Mouse (Mus musculus) stomach, postnatal 0 days (tissue): Measurements from ENCODE around the gene Celsr2. TPM values are rescaled to one million over a fixed set of nuclear protein-coding genes. Genes with fewer than 3 reads are reported as not detected.

Experiments
- ATAC-seq: fragments of 200-750 bp; cut with Nextera tagmentation; 2 replicates; pipeline ENCODE4 v1.8.0; 2017; ENCODE audit not compliant: low FRiP score, low TSS enrichment
- DNase-seq: peaks from one replicate; pipeline ENCODE4 v3.0.0-alpha.2; 2016; ENCODE audit warnings: low spot score
- H3K27ac ChIP-seq: fragments of 300-500 bp; sonication (generic); replicated peaks from 2 replicates; pipeline ENCODE4 v1.5.1; 2014; ENCODE audit warnings: mild to moderate bottlenecking, control low read depth
- H3K27me3 ChIP-seq: fragments of 300-500 bp; sonication (generic); 2 replicates; pipeline ENCODE4 v1.6.1; 2014; ENCODE audit warnings: low read length; ENCODE audit not compliant: control insufficient read depth, insufficient read depth
- H3K36me3 ChIP-seq: fragments of 300-500 bp; sonication (generic); 2 replicates; pipeline ENCODE4 v1.6.1; 2014; ENCODE audit warnings: low read length, mixed read lengths; ENCODE audit not compliant: control insufficient read depth, insufficient read depth
- H3K4me1 ChIP-seq: fragments of 300-500 bp; sonication (generic); replicated peaks from 2 replicates; pipeline ENCODE4 v1.6.1; 2014; ENCODE audit warnings: antibody characterized with exemption; ENCODE audit not compliant: control insufficient read depth, insufficient read depth
- H3K4me2 ChIP-seq: fragments of 300-500 bp; sonication (generic); replicated peaks from 2 replicates; pipeline ENCODE4 v1.6.1; 2014; ENCODE audit warnings: low read depth, mild to moderate bottlenecking, control low read depth, moderate library complexity
- H3K4me3 ChIP-seq: fragments of 300-500 bp; sonication (generic); 2 replicates; pipeline ENCODE4 v1.5.1; 2014; ENCODE audit warnings: low read depth, low read length, control low read depth
- H3K9ac ChIP-seq: fragments of 300-500 bp; sonication (generic); 2 replicates; pipeline ENCODE4 v1.6.1; 2014; ENCODE audit warnings: mild to moderate bottlenecking, low read length, control low read depth, mixed read lengths
- H3K9me3 ChIP-seq: fragments of 300-500 bp; sonication (generic); 2 replicates; pipeline ENCODE4 v1.6.1; 2016; ENCODE audit warnings: low read length; ENCODE audit not compliant: control insufficient read depth
- CTCF ChIP-seq: IDR thresholded peaks from 2 replicates; pipeline ENCODE4 v1.5.1; 2016; ENCODE audit warnings: antibody characterized with exemption, low read depth, mild to moderate bottlenecking, moderate library complexity
- EP300 ChIP-seq: optimal IDR thresholded peaks from 2 replicates; pipeline ENCODE3; 2016; ENCODE audit warnings: antibody characterized with exemption
- WGBS: fragments of 180-500 bp; shearing (Covaris S2); extraction: QIAGEN DNeasy Blood & Tissue Kit; methylation state at CpG from one replicate; pipeline ENCODE4 v1.1.7; 2014; 5-methylcytosine and 5-hydroxymethylcytosine counted together
- polyA plus RNA-seq: library from polyadenylated mRNA; unstranded; fragments of >200 nt; fragmentation: Nextera tagmentation; extraction: Ambion mirVana; gene quantifications from 2 replicates; pipeline ENCODE4 v1.2.1, GENCODE M21; 2015

Gene Celsr2
- polyA plus RNA-seq, 1 experiment from 2014 or later, result 7.5 TPM

- no peak overlapping the region for H3K4me3 ChIP-seq
- H3K36me3 ChIP-seq, result no peaks in the 10 kb centered on the region
- WGBS, result 85% methylated on average over 6 of the region's 6 CpGs
- ATAC-seq (no peak), DNase-seq (no peak)
- no peaks in the 10 kb centered on the region for H3K9me3 ChIP-seq
- H3K27me3 ChIP-seq, result no peaks in the 10 kb centered on the region
- no peak overlapping the region for H3K4me2 ChIP-seq
- peaks cover 6% of the 10 kb centered on the region; the same call in 1 of the 2 replicates for H3K4me1 ChIP-seq
- H3K9ac ChIP-seq, result no peak overlapping the region
- TF ChIP-seq CTCF (peak; percentile 72), EP300 (no peak)
- no peak overlapping the region for H3K27ac ChIP-seq
Measured at GRCm38 (mm10) chr3:108380695-108381094, 34.7 kb downstream of the Celsr2 start.

DNA sequence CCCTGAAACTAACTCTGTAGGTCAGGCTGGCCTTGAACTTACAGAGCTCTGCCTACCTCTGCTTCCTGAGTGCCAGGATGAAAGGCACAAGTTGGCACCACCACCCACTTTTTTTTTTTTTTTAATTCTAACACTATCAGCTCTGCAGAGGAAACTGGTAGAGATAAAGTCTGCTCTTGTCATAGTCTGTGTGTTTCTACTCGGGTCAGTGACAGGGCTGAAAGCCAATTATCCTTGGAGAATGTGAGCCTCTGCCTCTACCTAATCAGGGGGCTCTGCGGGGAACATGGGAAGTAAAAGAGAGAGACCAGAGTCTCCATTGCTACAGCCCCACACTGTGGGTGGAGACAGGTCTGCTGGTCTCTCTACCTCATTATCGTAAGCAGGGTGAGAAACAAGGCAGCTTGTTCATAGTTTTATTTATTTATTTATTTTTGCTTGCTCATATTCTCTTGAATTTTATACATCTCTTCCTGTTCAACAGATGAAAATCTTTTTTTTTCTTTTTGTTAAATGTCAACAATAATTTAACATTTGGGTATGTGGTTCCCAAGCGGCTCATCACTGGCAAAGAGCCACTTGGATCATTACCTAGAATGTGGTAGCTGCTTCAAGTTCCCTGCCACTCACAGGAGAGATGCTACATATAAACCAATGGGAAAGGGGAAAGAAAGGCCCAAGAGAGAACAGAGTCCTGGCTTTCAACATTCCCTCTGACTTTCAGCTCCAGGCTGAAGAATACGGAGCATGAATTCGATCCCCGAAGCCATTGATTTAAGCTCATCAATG, 36.3 kb downstream of the Celsr2 start:
- no peak for DNase-seq
- no peak for TF ChIP-seq EP300
- no peak for TF ChIP-seq CTCF
- Histone ChIP-seq H3K9ac (no peak overlapping the region), H3K27me3 (no peaks in the 10 kb centered on the region), H3K4me1 (peaks cover 2% of the 10 kb centered on the region; the same call in 1 of the 2 replicates), H3K4me3 (no peak overlapping the region), H3K36me3 (no peaks in the 10 kb centered on the region), H3K4me2 (no peak overlapping the region), H3K27ac (no peak overlapping the region), H3K9me3 (no peaks in the 10 kb centered on the region)
- 83% methylated on average over 7 of the region's 7 CpGs for WGBS
- no peak for ATAC-seq

GRCm38 (mm10) chr3:108372691-108373090, 42.7 kb downstream of the Celsr2 start:
- whole genome bisulfite sequencing, result 29% methylated on average over 3 of the region's 3 CpGs
- Histone ChIP-seq H3K27ac (no peak overlapping the region), H3K4me3 (no peak overlapping the region), H3K4me2 (no peak overlapping the region), H3K36me3 (no peaks in the 10 kb centered on the region), H3K9ac (no peak overlapping the region), H3K9me3 (no peaks in the 10 kb centered on the region), H3K4me1 (no peaks in the 10 kb centered on the region), H3K27me3 (no peaks in the 10 kb centered on the region)
- TF ChIP-seq CTCF (no peak), EP300 (no peak)
- DNase-seq, result peak; percentile 35
- ATAC-seq, result peak; percentile 70

DNA sequence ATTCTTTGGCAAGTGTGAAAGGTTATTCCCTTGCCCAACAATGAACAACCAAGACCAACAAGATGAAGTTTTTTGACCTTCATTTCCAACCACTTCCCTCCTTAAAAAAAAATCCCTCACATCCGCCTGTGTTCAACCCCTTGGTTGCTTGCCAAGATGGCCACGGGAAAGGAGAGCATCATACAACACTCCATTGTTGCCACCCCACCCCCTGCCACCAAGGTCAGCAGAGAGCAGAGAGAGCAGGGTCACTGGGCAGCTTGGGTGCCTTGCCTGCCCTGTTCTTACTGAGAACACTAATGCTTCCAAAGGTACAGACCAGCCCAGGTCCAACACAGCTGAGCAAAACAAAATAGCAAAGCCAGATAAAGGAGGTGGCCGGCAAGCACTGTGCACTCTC, 43.1 kb downstream of the Celsr2 start:
- DNase-seq, result peak; percentile 58
- H3K4me1 ChIP-seq, result no peaks in the 10 kb centered on the region
- H3K27me3 ChIP-seq, result no peaks in the 10 kb centered on the region
- H3K36me3 ChIP-seq, result no peaks in the 10 kb centered on the region
- peak; percentile 76 for ATAC-seq
- 35% methylated on average over 3 of the region's 3 CpGs for WGBS
- H3K4me3 ChIP-seq, result no peak overlapping the region
- H3K4me2 ChIP-seq, result no peak overlapping the region
- H3K9me3 ChIP-seq, result no peaks in the 10 kb centered on the region
- no peak overlapping the region for H3K9ac ChIP-seq
- TF ChIP-seq CTCF (no peak), EP300 (no peak)
- H3K27ac ChIP-seq, result no peak overlapping the region

GRCm38 (mm10) chr3:108368721-108369120, 46.6 kb downstream of the Celsr2 start:
- WGBS, result 76% methylated on average over 5 of the region's 5 CpGs
- ATAC-seq (no peak), DNase-seq (no peak)
- no peak for TF ChIP-seq EP300
- Histone ChIP-seq H3K4me2 (no peak overlapping the region), H3K27me3 (no peaks in the 10 kb centered on the region), H3K9me3 (no peaks in the 10 kb centered on the region), H3K4me3 (no peak overlapping the region), H3K4me1 (no peaks in the 10 kb centered on the region), H3K36me3 (no peaks in the 10 kb centered on the region), H3K9ac (no peak overlapping the region), H3K27ac (no peak overlapping the region)

- Histone ChIP-seq H3K4me2 (no peak overlapping the region), H3K27ac (no peak overlapping the region), H3K4me1 (no peaks in the 10 kb centered on the region), H3K36me3 (no peaks in the 10 kb centered on the region), H3K27me3 (no peaks in the 10 kb centered on the region), H3K4me3 (no peak overlapping the region), H3K9ac (no peak overlapping the region), H3K9me3 (no peaks in the 10 kb centered on the region)
- WGBS, result 60% methylated on average over 3 of the region's 3 CpGs
- DNase-seq (no peak), ATAC-seq (0 out of 2 replicates have a peak, but pooled peaks have one; percentile 56)
- TF ChIP-seq EP300, result no peak
- TF ChIP-seq CTCF, result no peak
Measured at GRCm38 (mm10) chr3:108367828-108368227, 47.5 kb downstream of the Celsr2 start.
